Mouse (Mus musculus) forebrain, embryonic 15.5 days (tissue): ENCODE data around the gene Eif4h. TPM values are rescaled to one million over a fixed set of nuclear protein-coding genes. Genes with fewer than 3 reads are reported as not detected.
"Not testable (repeated sequence)": the region's sequence is repeated elsewhere in the genome, so short reads cannot be mapped to it uniquely, and the experiment has no call there.

Source experiments
- ATAC-seq: fragments of 200-750 bp; cut with Nextera tagmentation; replicated peaks from 2 replicates; pipeline ENCODE4 v1.8.0; 2017; ENCODE audit warnings: mild to moderate bottlenecking, moderate TSS enrichment, moderate library complexity
- H3K27ac ChIP-seq: fragments of 300-500 bp; sonication (generic); replicated peaks from 2 replicates; pipeline ENCODE4 v1.5.1; 2015; ENCODE audit warnings: mild to moderate bottlenecking, inconsistent platforms
- H3K27me3 ChIP-seq: fragments of 300-500 bp; sonication (generic); 2 replicates; pipeline ENCODE4 v1.6.1; 2015; ENCODE audit warnings: inconsistent platforms
- H3K36me3 ChIP-seq: fragments of 300-500 bp; sonication (generic); 2 replicates; pipeline ENCODE4 v1.6.1; 2015; ENCODE audit warnings: mild to moderate bottlenecking, inconsistent platforms
- H3K4me1 ChIP-seq: fragments of 300-500 bp; sonication (generic); 2 replicates; pipeline ENCODE4 v1.6.1; 2015; ENCODE audit warnings: inconsistent platforms
- H3K4me2 ChIP-seq: fragments of 300-500 bp; sonication (generic); replicated peaks from 2 replicates; pipeline ENCODE4 v1.6.1; 2015; ENCODE audit warnings: mild to moderate bottlenecking, inconsistent platforms
- H3K4me3 ChIP-seq: fragments of 300-500 bp; sonication (generic); 2 replicates; pipeline ENCODE4 v1.5.1; 2015; ENCODE audit warnings: mild to moderate bottlenecking, inconsistent platforms
- H3K9ac ChIP-seq: fragments of 300-500 bp; sonication (generic); replicated peaks from 2 replicates; pipeline ENCODE4 v1.6.1; 2015; ENCODE audit warnings: mild to moderate bottlenecking, inconsistent platforms
- H3K9me3 ChIP-seq: fragments of 300-500 bp; sonication (generic); 2 replicates; pipeline ENCODE4 v1.6.1; 2016; ENCODE audit warnings: inconsistent platforms
- WGBS: fragments of 180-500 bp; shearing (Covaris S2); methylation state at CpG from one replicate; pipeline ENCODE4 v1.1.7; 2015; ENCODE audit warnings: mixed read lengths; 5-methylcytosine and 5-hydroxymethylcytosine counted together
- polyA plus RNA-seq: library from polyadenylated mRNA; unstranded; fragments of >200 nt; fragmentation: Nextera tagmentation; extraction: Ambion mirVana; gene quantifications from 2 replicates; pipeline ENCODE4 v1.2.1, GENCODE M21; 2015

Gene Eif4h
- polyA plus RNA-seq, 1 experiment from 2014 or later: 408 TPM

DNA sequence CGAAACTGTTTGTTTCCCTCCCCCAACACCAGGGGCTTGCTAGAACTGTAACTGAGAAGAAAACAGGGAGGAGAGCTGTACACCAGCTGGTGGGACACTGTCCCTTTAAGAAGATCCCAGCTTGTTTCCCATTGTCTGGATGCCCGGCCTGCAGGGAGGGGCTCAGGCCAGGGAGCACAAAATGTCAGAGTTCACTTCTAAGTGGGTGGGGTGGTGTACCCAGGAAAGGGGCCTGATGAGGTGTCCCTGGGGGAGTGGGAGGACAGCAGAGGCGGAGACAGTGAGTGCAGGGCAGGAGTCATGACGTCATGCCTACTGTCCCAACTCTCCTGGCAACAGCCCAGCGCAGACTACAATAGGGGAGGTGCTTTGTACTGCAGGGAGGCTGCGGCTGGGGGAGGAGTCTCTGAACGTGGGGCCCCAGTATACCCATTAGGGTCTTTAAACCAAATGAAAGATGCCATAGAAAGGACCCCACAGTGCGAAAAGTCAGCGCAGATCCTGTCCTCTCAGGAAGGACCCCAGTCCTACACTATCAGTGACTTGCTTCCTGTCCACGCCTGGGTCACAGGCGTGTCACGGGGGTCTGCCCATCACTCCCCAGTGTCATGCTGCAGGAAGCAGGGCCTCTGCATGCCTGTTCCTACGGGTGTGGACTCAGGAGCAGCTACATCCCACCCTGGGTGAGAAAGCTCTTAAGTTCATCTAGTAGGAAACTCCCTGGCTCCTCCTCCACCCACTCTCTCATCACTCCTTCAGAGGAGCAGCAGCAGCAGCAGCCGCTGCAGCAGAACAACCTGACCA lies 36.9 kb upstream of the Eif4h start:
- Histone ChIP-seq H3K36me3 (peaks cover 11% of the 10 kb centered on the region), H3K4me1 (peaks cover 16% of the 10 kb centered on the region), H3K4me3 (peak overlapping the region; percentile 31), H3K4me2 (peak overlapping the region; percentile 53), H3K27me3 (no peaks in the 10 kb centered on the region), H3K9ac (peak overlapping the region; percentile 48), H3K27ac (peak overlapping the region; percentile 31), H3K9me3 (no peaks in the 10 kb centered on the region)
- peak; percentile 62 for ATAC-seq
- 3% methylated on average over 14 of the region's 14 CpGs for WGBS

- H3K4me1 ChIP-seq: peaks cover 16% of the 10 kb centered on the region
Measured at GRCm38 (mm10) chr5:134674977-134675376, 35.7 kb upstream of the Eif4h start.

GRCm38 (mm10) chr5:134672611-134673010 lies 33.3 kb upstream of the Eif4h start:
- Histone ChIP-seq H3K4me2 (no peak overlapping the region), H3K9me3 (no peaks in the 10 kb centered on the region), H3K4me3 (no peak overlapping the region), H3K9ac (no peak overlapping the region), H3K27ac (no peak overlapping the region), H3K36me3 (peaks cover 38% of the 10 kb centered on the region), H3K27me3 (no peaks in the 10 kb centered on the region), H3K4me1 (peaks cover 16% of the 10 kb centered on the region)
- WGBS: 90% methylated on average over 6 of the region's 6 CpGs
- ATAC-seq: no peak

More at GRCm38 (mm10) chr5:134674977-134675376, 35.7 kb upstream of the Eif4h start:
- Histone ChIP-seq H3K4me3 (no peak overlapping the region), H3K4me2 (no peak overlapping the region), H3K9me3 (no peaks in the 10 kb centered on the region), H3K27me3 (no peaks in the 10 kb centered on the region), H3K27ac (no peak overlapping the region), H3K9ac (no peak overlapping the region), H3K36me3 (peaks cover 19% of the 10 kb centered on the region)
- ATAC-seq: no peak
- 57% methylated on average over 5 of the region's 5 CpGs for WGBS

DNA sequence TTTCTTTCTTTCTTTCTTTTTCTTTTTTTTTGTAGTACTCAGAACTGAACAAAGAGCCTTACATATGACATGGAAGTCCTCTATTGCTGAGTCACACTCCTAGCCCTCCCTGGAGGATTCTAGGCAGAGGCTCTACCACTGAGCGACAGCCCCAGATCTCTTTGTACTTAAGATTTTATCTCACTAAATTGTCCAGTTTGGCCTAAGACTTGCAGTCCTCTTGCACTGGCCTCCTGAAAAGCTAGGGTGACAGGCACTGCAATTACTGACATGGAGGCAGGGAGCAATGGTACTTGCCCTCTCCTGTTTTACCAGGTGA lies 32.9 kb upstream of the Eif4h start:
- whole genome bisulfite sequencing: 86% methylated on average over 1 of the region's 1 CpGs
- Histone ChIP-seq H3K4me1 (peaks cover 16% of the 10 kb centered on the region), H3K9ac (no peak overlapping the region), H3K27ac (no peak overlapping the region), H3K36me3 (peaks cover 42% of the 10 kb centered on the region), H3K4me2 (no peak overlapping the region), H3K27me3 (no peaks in the 10 kb centered on the region), H3K9me3 (no peaks in the 10 kb centered on the region), H3K4me3 (no peak overlapping the region)
- ATAC-seq: no peak

DNA sequence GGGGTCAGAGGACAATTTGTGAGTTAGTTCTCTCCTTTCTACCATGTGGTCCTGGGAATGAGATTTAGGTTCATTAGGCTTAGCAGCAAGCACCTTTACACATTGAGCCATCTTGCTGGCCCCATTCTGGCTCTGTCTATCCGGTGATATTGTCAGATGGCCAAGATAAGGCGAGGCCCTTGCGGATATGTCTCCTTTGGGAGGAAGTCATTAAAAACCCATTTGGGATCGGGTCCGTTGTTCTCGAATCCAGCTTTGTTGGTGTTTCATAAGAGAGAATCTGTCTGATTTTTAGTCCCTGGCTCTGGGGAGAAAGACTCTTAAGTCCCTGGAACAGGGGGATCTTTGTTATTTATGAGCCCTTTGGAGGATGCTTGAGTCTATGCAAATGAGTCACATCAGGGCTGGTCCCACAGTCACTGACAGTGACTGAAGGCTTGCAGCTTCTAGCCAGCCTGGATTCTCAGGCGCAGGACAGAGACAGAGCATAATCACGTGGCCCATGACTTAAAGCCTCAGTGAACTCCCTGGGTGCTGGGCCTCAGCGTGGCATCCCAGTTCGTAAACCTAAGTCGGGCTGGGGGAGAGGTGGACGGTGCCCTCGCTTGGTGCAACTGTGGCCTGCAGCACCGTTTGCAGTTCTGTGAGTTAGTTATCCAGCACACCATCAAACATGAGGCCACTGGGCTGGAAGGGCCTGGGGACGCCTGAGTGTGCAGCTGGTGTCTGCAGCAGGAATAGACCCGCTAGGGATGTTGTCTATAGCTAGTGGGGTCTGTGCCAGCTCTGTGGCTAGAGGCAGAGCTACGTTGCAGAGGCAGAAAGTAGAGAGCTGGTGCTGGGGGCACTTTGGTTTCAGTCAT lies 32.3 kb upstream of the Eif4h start:
- H3K9me3 ChIP-seq: no peaks in the 10 kb centered on the region
- H3K4me3 ChIP-seq: no peak overlapping the region
- 0 out of 2 replicates have a peak overlapping the region, but pooled peaks have one; percentile 32 for H3K27ac ChIP-seq
- no peaks in the 10 kb centered on the region for H3K27me3 ChIP-seq
- peaks cover 13% of the 10 kb centered on the region for H3K4me1 ChIP-seq
- H3K36me3 ChIP-seq: peaks cover 45% of the 10 kb centered on the region
- 60% methylated on average over 17 of the region's 17 CpGs for WGBS
- ATAC-seq: no peak
- H3K9ac ChIP-seq: no peak overlapping the region
- no peak overlapping the region for H3K4me2 ChIP-seq

DNA sequence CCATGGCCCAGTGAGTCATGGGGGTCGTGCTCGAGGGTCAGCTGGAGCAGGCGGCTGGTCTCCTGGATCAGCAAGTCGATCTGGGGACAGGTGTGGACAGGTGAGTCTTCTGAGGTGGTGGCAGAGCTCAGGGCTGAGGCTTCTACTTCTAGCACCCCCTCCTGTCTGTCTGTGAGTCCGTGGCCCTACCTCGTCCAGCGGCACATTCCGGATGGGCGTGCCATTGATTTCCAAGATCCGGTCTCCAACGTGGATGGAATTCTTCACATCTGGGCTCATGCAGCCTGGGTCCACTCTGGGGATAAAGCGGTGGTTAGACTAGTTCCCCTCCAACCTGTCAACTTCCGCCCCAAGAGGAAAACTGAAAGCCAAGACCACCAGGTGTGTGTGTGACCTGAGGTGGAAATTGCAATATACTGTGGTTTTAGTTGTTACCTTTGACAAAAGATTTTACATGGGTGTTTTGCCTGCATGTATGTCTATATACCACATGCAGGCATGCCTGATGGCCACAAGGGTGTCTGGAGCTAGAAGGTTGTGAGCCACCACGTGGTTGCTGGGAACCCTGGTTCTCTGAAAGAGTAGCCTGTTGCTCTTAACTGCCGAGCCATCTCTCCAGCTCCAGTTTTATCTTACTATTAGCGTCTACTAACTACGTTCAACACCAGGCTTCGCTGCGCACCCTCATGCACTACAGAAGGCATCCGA lies 29.9 kb upstream of the Eif4h start:
- H3K4me1 ChIP-seq: no peaks in the 10 kb centered on the region
- no peak overlapping the region for H3K4me3 ChIP-seq
- H3K4me2 ChIP-seq: no peak overlapping the region
- H3K9me3 ChIP-seq: no peaks in the 10 kb centered on the region
- peaks cover 64% of the 10 kb centered on the region for H3K36me3 ChIP-seq
- no peaks in the 10 kb centered on the region for H3K27me3 ChIP-seq
- 79% methylated on average over 20 of the region's 20 CpGs for WGBS
- no peak; the same call in 1 of the 2 replicates for ATAC-seq
- no peak overlapping the region for H3K27ac ChIP-seq
- no peak overlapping the region for H3K9ac ChIP-seq

DNA sequence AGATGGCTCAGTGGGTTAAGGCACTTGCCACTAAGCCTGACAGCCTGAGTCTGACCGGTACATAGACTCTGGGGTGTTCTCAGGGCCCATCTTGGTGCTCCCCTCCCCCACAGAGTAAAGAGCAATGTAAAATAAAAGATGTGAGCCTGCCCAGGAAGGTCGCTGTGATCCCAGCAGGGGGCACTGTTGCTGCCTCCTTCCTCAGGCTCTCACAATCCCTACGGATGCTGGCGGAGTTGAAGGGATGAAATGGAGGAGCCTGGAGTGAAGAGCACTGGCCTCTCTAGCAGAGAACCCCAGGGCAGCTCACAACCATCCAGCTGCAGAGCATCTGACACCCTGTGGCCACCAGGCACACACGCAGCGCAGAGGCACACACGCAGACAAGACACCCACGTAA lies 29.2 kb upstream of the Eif4h start:
- WGBS: 27% methylated on average over 8 of the region's 8 CpGs
- Histone ChIP-seq H3K9me3 (no peaks in the 10 kb centered on the region), H3K4me3 (no peak overlapping the region), H3K36me3 (peaks cover 71% of the 10 kb centered on the region), H3K27me3 (no peaks in the 10 kb centered on the region), H3K4me2 (no peak overlapping the region), H3K27ac (no peak overlapping the region), H3K9ac (no peak overlapping the region), H3K4me1 (no peaks in the 10 kb centered on the region)
- ATAC-seq: no peak; the same call in 1 of the 2 replicates

- Histone ChIP-seq H3K9ac (no peak overlapping the region), H3K27me3 (no peaks in the 10 kb centered on the region), H3K27ac (no peak overlapping the region), H3K4me3 (no peak overlapping the region), H3K4me2 (no peak overlapping the region), H3K4me1 (0 out of 2 replicates have a peak, but pooled peaks cover 4% of the 10 kb centered on the region), H3K9me3 (no peaks in the 10 kb centered on the region), H3K36me3 (peaks cover 45% of the 10 kb centered on the region)
- no peak for ATAC-seq
- 83% methylated on average over 4 of the region's 4 CpGs for WGBS
Measured at GRCm38 (mm10) chr5:134656708-134657107, 17.4 kb upstream of the Eif4h start.

GRCm38 (mm10) chr5:134652015-134652414 lies 12.7 kb upstream of the Eif4h start:
- H3K9me3 ChIP-seq: no peaks in the 10 kb centered on the region
- H3K4me1 ChIP-seq: 0 out of 2 replicates have a peak, but pooled peaks cover 4% of the 10 kb centered on the region
- H3K4me2 ChIP-seq: no peak overlapping the region
- H3K27ac ChIP-seq: 0 out of 2 replicates have a peak overlapping the region, but pooled peaks have one; percentile 27
- no peak overlapping the region for H3K4me3 ChIP-seq
- H3K27me3 ChIP-seq: no peaks in the 10 kb centered on the region
- no peak overlapping the region for H3K9ac ChIP-seq
- H3K36me3 ChIP-seq: peaks cover 4% of the 10 kb centered on the region; the same call in 1 of the 2 replicates
- WGBS: 41% methylated on average over 7 of the region's 7 CpGs
- ATAC-seq: no peak

- Histone ChIP-seq H3K27me3 (no peaks in the 10 kb centered on the region), H3K4me2 (no peak overlapping the region), H3K9ac (no peak overlapping the region), H3K36me3 (no peaks in the 10 kb centered on the region), H3K27ac (no peak overlapping the region), H3K9me3 (no peaks in the 10 kb centered on the region), H3K4me3 (no peak overlapping the region), H3K4me1 (0 out of 2 replicates have a peak, but pooled peaks cover 4% of the 10 kb centered on the region)
- WGBS: 59% methylated on average over 5 of the region's 5 CpGs
- ATAC-seq: no peak
Measured at GRCm38 (mm10) chr5:134650926-134651325, 11.6 kb upstream of the Eif4h start.

DNA sequence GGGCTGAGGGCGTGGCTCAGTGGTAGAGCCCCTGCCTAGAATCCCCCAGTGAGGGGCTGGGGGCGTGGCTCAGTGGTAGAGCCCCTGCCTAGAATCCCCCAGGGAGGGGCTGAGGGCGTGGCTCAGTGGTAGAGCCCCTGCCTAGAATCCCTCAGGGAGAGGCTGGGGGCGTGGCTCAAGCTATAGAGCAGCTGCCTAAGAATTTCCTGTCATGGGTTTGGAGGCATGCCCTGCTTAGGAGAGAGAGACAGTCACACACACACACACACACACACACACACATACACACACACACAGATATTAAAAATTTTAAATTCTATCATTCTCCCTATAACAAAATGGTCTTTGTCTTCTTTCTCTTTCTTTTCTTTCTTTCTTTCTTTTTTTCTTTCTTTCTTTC lies 9.7 kb upstream of the Eif4h start:
- H3K4me1 ChIP-seq, H3K27me3 ChIP-seq, H3K4me2 ChIP-seq, H3K9ac ChIP-seq, H3K4me3 ChIP-seq, H3K27ac ChIP-seq, H3K36me3 ChIP-seq, ATAC-seq, H3K9me3 ChIP-seq: not testable (repeated sequence)
- WGBS: 72% methylated on average over 4 of the region's 4 CpGs

GRCm38 (mm10) chr5:134647394-134647793 lies 8.1 kb upstream of the Eif4h start:
- Histone ChIP-seq H3K4me1 (0 out of 2 replicates have a peak, but pooled peaks cover 4% of the 10 kb centered on the region), H3K4me2 (no peak overlapping the region), H3K9me3 (no peaks in the 10 kb centered on the region), H3K9ac (no peak overlapping the region), H3K27me3 (no peaks in the 10 kb centered on the region), H3K4me3 (no peak overlapping the region), H3K36me3 (no peaks in the 10 kb centered on the region), H3K27ac (no peak overlapping the region)
- 84% methylated on average over 2 of the region's 2 CpGs for WGBS
- ATAC-seq: no peak
